Mouse (Mus musculus) central nervous system, embryonic 14 days (tissue): ENCODE measurements around the gene Polr2i. TPM values are rescaled to one million over a fixed set of nuclear protein-coding genes. Genes with fewer than 3 reads are reported as not detected.

Experiments
- polyA plus RNA-seq: library from polyadenylated mRNA; depleted of rRNA; stranded (reverse); fragments of >200 nt; gene quantifications from 2 replicates; pipeline ENCODE4 v1.2.3, GENCODE M21; 2012; rRNA removed

Gene Polr2i
- polyA plus RNA-seq = 269 and 294 TPM in 2 replicates

DNA sequence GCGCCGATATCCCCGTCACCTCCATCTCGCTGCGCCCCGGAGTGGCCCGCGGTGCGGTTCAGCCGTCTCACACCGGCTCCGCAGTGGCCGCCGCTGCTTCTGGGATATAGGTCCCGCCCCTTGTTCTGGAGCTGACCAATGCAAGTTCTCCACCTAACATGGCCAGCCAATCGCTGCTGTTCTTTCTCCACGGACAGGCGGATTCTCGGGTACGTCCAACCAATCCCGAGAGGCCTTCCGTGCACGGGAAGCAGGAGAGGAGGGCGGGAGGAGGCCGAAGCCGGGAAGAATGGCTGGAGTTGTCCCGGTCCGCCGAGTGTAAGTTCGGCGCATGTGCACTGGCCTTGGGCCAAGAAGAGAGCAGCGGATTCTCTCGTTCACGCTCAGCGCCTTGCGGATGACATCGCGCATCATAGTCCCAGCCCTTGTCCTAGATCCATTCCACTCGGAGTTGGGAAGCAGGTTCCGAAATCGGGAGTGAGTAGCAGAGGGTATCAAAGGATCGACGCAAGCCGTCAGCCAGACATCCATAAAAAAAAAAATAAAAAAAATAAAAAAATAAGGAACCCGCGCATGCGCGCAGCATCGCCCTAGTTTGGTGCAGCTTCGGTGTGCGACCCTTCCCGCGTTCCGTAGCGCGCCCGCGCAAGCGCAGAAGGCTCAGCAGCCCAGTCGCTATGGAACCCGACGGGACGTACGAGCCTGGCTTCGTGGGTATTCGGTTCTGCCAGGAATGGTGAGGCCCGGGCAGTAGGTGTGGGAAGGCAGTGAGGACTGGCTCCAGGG, at the start of gene Polr2i, which contains the start of gene Tbcb:
Gene Polr2i (plus strand): TSS at position 280 of the 786 bp plus-strand sequence.
Gene Tbcb (minus strand): TSS at position 604 of the 786 bp plus-strand sequence.

GRCm38 (mm10) chr7:30183879-30184289, 47.9 kb upstream of the Polr2i start, which contains the start of gene Cox7a1:
Cox7a1 (plus strand) TSS chr7:30184144.

DNA sequence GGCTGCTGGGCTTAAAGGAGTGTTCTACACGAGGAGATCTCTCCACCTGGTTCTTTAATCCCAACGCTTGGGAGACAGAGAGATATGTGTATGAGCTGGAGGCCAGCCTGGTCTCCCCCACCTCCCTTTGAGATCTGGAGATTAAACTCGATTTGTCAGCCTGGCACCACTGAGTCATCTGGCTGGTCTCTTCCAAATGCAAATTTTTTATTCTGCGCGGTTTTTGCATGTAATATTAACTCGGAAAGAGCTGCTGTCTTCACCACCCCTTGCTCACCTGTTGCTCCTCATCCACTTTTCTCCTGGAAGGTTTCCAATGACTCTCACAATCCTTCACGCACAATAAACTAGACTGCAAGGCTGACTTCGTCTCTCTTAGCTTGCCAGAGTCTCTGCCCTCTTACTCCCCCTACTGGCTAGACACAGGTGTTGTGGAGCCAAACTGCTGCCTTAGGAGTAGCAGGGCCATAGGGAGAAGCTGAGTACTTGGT, 33.2 kb upstream of the Polr2i start, which contains the start of gene Capns1:
Gene Capns1 (minus strand): TSS at position 331 of the 491 bp plus-strand sequence.

GRCm38 (mm10) chr7:30235625-30236024, 3.9 kb downstream of the Polr2i start, which contains the start of gene Ovol3:
Ovol3 (minus strand) TSS chr7:30235725.

GRCm38 (mm10) chr7:30279951-30280669, 48.4 kb downstream of the Polr2i start, which contains the start of the genes Thap8 and Wdr62:
Thap8 (plus strand) TSS chr7:30280094.
Wdr62 (minus strand) TSS chr7:30280419.

Other genes with a start within 250 kb of the Polr2i start
- 7.1 and 9.3 TPM in 2 replicates for gene Zfp568, start 248.0 kb upstream of the Polr2i start, polyA plus RNA-seq
- 11.1 and 12.6 TPM in 2 replicates for gene Zfp14, start 180.6 kb upstream of the Polr2i start, polyA plus RNA-seq
- 4.7 and 5.0 TPM in 2 replicates for gene Zfp82, start 159.0 kb upstream of the Polr2i start, polyA plus RNA-seq
- gene Gm26920, start 141.5 kb upstream of the Polr2i start, polyA plus RNA-seq = 0.91 and 1.6 TPM in 2 replicates
- gene Zfp566, start 141.4 kb upstream of the Polr2i start, polyA plus RNA-seq = 11.5 and 12.7 TPM in 2 replicates
- gene Zfp260, start 137.2 kb upstream of the Polr2i start, polyA plus RNA-seq = 54.6 and 58.2 TPM in 2 replicates
- 7.0 and 9.3 TPM in 2 replicates for gene Zfp382, start 110.0 kb upstream of the Polr2i start, polyA plus RNA-seq
- gene Zfp146, start 62.2 kb upstream of the Polr2i start, polyA plus RNA-seq = 89.7 and 96.2 TPM in 2 replicates
- gene Cox7a1, start 47.8 kb upstream of the Polr2i start, polyA plus RNA-seq = 1.9 and 4.1 TPM in 2 replicates
- gene Capns1, start 33.1 kb upstream of the Polr2i start, polyA plus RNA-seq = 273 and 310 TPM in 2 replicates
- 193 and 204 TPM in 2 replicates for gene Tbcb, start 324 bp downstream of the Polr2i start, polyA plus RNA-seq
- 0.12 and 0.14 TPM in 2 replicates for gene Ovol3, start 3.8 kb downstream of the Polr2i start, polyA plus RNA-seq
- gene Thap8, start 48.1 kb downstream of the Polr2i start, polyA plus RNA-seq = 0.13 and 0.17 TPM in 2 replicates
- 18.4 and 23.7 TPM in 2 replicates for gene Wdr62, start 48.5 kb downstream of the Polr2i start, polyA plus RNA-seq
- gene Clip3, start 59.8 kb downstream of the Polr2i start, polyA plus RNA-seq = 205 and 218 TPM in 2 replicates
- gene Alkbh6, start 76.8 kb downstream of the Polr2i start, polyA plus RNA-seq = 139 and 146 TPM in 2 replicates
- gene Syne4, start 82.9 kb downstream of the Polr2i start, polyA plus RNA-seq = 31.1 and 59.8 TPM in 2 replicates
- 0.53 and 0.69 TPM in 2 replicates for gene E130208F15Rik, start 89.8 kb downstream of the Polr2i start, polyA plus RNA-seq
- gene Sdhaf1, start 91.9 kb downstream of the Polr2i start, polyA plus RNA-seq = 21.2 and 23.7 TPM in 2 replicates
- 21.5 and 22.5 TPM in 2 replicates for gene Lrfn3, start 130.8 kb downstream of the Polr2i start, polyA plus RNA-seq
- gene Tyrobp, start 181.8 kb downstream of the Polr2i start, polyA plus RNA-seq = 28.6 and 28.9 TPM in 2 replicates
- gene Hcst, start 187.9 kb downstream of the Polr2i start, polyA plus RNA-seq = 0.79 and 0.81 TPM in 2 replicates
- gene Nfkbid, start 189.8 kb downstream of the Polr2i start, polyA plus RNA-seq = 2.7 TPM in 2 replicates
- 419 and 440 TPM in 2 replicates for gene Aplp1, start 213.6 kb downstream of the Polr2i start, polyA plus RNA-seq
- 1.2 and 1.9 TPM in 2 replicates for gene Kirrel2, start 225.7 kb downstream of the Polr2i start, polyA plus RNA-seq
- gene Nphs1, start 226.4 kb downstream of the Polr2i start, polyA plus RNA-seq = 1.2 and 2.2 TPM in 2 replicates